Mouse (Mus musculus): Measurements from ENCODE around the gene Cfap300.

Gene Cfap300

GRCm38 (mm10) chr9:8042338-8043043 lies at the start of gene Cfap300:
TSS of gene Cfap300 (minus strand) at chr9:8042823.
- peak; percentile 79 for DNase-seq (ENCODE audit: extremely low read depth, insufficient read length, low spot score)

DNA sequence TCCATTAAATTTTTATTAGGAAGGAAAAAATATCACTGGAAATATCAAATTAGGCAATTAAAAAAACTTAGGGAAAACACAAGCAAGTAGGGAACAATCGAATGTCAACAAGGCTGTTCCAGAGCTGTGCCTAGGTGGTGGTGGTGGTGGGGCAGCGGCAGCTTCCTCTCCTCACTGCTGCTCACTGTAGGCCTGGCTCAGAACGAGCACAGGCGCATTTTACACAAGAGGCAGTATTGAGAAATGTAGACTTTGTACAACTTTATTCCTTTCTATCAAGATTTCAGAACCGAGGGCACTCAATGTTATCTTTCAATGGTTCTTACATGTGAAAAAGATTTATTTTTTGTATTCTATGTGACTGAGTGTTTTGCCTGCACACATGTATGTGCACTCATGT lies 36.3 kb upstream of the Cfap300 start:
- DNase-seq (ENCODE audit: extremely low read depth, insufficient read length, low spot score) = no peak

DNA sequence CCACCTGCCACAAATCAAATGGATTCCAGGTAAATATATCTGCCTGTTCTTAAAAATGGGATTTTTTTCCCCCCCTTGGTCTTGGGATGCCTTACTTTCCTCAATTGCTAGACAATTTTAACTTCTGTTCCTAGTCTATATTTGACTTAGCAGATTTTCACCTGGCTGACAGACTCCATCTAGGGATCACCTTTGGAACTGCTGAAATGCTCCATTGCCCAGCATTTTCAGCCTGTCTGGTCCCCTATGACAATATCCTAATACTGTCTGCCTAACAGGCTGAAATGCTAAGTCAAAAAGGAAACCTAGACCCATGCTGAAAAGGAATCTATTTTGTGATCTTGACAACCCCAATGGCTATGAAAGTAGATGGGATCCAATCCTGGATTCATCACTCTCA lies 31.7 kb upstream of the Cfap300 start:
- DNase-seq (ENCODE audit: extremely low read depth, insufficient read length, low spot score) = no peak

GRCm38 (mm10) chr9:8073203-8073755 lies 30.7 kb upstream of the Cfap300 start:
- DNase-seq (ENCODE audit: extremely low read depth, insufficient read length, low spot score) = no peak

- DNase-seq (ENCODE audit: extremely low read depth, insufficient read length, low spot score) = no peak
These were observed 17.0 kb upstream of the Cfap300 start for GRCm38 (mm10) chr9:8059636-8060035.

GRCm38 (mm10) chr9:8054831-8055230 lies 12.2 kb upstream of the Cfap300 start:
- DNase-seq (ENCODE audit: extremely low read depth, insufficient read length, low spot score) = no peak

- no peak for DNase-seq (ENCODE audit: extremely low read depth, insufficient read length, low spot score)
These were observed 393 bp upstream of the Cfap300 start for GRCm38 (mm10) chr9:8043044-8043387.

DNA sequence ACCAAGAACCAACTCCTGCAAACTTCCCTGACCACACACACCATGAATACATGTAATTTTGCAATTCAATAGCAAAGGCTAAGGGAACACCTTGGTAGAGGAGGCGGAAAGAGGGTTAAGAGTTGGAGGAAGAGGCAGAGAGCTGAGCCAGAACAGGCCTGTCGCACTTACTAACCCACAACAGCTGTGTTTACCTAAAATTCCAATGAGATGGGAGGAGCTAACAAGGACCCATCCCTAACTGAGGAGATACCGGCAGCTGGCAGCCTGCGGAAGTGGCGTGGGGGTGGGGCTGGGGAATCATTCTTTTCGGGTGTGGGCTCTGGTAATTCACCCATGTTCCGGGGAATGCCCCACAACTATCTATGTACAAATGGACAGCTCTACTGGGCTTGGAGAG lies 7.1 kb downstream of the Cfap300 start:
- DNase-seq (ENCODE audit: extremely low read depth, insufficient read length, low spot score) = no peak

GRCm38 (mm10) chr9:8035091-8035490 lies 7.5 kb downstream of the Cfap300 start:
- DNase-seq (ENCODE audit: extremely low read depth, insufficient read length, low spot score) = no peak

DNA sequence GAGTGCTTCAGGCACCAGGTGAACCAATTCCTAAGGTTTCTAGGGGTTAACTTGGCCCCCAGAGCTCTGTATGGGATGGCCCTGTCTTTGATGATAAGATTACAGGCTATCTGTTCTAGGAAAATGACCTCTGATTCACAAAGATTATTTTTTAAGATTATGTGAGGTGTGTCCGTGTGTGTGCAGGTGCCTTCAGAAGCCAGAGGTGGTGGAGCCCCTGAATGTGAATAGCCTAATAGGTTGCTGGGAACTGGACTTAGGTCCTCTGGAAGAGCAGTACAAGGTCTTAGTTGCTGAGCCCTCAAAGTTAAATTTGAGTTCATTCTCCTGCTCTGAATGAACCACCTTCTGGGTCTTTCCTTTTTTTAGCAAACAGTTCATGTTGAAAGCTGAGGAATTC lies 8.5 kb downstream of the Cfap300 start:
- DNase-seq (ENCODE audit: extremely low read depth, insufficient read length, low spot score) = no peak

DNA sequence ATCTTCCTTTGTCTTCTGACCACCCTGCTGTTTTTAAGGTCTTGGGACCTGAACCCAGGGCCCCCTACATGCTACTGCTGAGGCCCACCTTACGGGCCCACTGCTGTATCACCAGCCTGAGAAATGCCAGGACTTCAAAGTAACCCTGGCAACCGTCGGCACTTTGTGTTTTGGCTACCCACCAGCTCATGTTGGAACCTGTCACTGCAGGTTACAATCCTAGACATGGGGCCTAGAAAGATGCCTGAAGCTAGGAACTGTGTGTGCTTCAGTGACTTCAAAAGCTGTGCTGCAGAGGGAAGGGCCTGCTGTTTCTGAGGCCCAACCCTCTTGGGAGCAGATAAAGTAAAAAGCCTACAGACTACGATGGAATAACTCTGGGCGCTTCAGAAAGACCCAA lies 9.8 kb downstream of the Cfap300 start:
- DNase-seq (ENCODE audit: extremely low read depth, insufficient read length, low spot score) = no peak

DNA sequence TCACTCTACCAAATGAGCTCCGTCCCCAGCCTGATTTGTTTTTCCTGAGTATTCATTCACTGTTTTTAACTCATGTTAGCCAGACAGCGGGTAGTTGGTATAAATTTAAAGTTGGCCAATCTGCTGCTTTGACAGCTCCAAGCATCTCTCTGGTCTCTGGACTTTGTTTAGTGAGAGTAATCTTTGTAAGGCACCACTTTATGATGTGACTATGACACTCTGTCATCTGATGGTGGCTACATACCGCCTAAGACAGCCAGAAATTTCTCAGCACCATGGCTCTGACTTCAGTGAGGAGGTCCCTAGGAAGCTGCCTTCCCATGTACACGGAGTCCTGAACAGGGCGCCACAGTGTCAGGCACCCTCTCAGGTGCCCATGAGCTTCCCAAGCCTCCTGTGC lies 24.0 kb downstream of the Cfap300 start:
- no peak for DNase-seq (ENCODE audit: extremely low read depth, insufficient read length, low spot score)

- no peak for DNase-seq (ENCODE audit: extremely low read depth, insufficient read length, low spot score)
These were observed 25.2 kb downstream of the Cfap300 start for GRCm38 (mm10) chr9:8017253-8017913.

GRCm38 (mm10) chr9:8004370-8004991 lies 38.1 kb downstream of the Cfap300 start, which contains the start of gene Yap1:
TSS of gene Yap1 (minus strand) at chr9:8004596.
- peak; percentile 93 for DNase-seq (ENCODE audit: extremely low read depth, insufficient read length, low spot score)

DNA sequence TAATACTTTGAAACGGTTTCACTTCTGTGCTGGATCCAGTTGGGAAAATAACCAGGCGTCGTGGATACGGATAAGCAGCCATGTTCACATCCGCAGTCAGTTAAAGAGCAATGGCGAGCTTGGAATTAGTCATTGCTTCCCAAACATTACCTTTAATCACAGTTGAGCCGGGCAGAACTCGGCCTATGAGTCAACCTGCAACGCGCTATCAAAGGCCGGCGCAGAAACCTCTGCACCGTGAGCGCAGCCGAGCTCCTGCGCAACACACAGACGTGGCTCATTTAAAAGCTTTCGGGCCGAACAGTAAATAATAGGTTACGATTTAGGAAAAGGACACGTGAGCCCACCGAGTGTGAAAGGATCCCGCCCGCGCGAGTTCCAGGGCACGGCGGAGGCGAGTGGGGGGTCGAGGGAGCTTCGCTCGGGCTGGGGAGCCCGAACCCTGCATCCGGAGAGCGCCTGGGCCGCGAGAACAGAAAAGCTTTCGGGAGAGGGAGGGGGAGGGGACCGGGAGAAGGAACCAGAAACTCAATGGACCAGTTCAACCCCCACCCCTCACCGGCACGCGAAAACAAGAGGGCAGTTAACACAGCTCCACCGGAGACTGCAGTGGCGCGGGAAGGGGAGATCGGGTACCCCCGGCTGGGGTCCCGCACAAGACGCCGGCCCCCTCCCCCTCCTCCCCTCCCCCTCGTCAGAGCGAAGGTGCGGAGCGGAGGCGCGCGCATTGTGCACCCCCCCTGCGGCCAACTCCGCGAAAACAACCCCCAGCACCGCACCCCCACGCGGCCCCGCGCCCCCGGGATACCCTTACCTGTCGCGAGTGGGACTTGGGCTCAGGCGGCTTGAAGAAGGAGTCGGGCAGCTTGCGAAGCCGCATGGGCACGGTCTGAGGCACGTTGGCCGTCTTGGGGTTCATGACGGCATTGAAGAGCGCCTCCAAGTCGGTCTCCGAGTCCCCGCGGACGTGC lies 39.0 kb downstream of the Cfap300 start:
- DNase-seq (ENCODE audit: extremely low read depth, insufficient read length, low spot score) = peak; percentile 86

- no peak for DNase-seq (ENCODE audit: extremely low read depth, insufficient read length, low spot score)
These were observed 39.8 kb downstream of the Cfap300 start for GRCm38 (mm10) chr9:8002806-8003205.

GRCm38 (mm10) chr9:8001352-8001751 lies 41.3 kb downstream of the Cfap300 start:
- DNase-seq (ENCODE audit: extremely low read depth, insufficient read length, low spot score) = no peak

- DNase-seq (ENCODE audit: extremely low read depth, insufficient read length, low spot score) = no peak
These were observed 48.3 kb downstream of the Cfap300 start for GRCm38 (mm10) chr9:7994275-7994674.

DNA sequence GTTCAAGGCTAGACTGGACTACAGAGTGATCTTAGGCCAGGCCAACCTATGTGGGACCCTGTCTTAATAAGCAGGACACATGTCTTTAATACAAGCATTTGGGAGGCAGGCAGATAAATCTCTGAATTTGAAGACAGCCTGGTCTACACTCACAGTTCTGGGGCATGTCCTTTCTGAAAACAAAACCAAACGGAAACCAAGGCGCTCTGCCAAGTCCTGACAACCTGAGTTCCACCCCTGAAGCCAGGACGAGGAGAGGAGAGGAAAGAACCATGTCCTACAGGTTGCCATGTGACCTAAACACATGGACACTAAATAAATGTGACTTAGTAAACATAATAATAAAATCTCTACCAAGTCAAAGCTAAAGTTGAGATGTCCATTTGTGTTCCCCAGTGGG lies 50.0 kb downstream of the Cfap300 start:
- no peak for DNase-seq (ENCODE audit: extremely low read depth, insufficient read length, low spot score)

DNA sequence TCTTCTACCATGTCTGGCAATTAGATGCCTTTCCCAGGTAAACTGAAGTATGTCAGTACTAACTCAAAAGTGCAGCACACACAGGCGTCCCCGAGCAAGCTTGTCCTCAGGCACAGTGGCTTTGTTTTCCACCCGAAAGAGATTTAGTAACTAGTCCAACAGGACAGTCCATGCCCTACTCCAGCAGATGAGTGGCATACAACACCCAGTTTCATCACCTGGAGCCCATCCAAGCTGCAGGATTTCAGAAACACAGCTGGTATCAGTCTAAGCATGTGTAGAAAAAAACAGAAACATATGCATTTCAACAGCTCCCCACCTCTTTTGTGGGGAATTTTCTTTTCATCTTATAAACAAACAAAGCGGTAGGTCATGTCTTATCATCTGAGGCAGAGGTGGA lies 51.7 kb downstream of the Cfap300 start:
- no peak for DNase-seq (ENCODE audit: extremely low read depth, insufficient read length, low spot score)

DNA sequence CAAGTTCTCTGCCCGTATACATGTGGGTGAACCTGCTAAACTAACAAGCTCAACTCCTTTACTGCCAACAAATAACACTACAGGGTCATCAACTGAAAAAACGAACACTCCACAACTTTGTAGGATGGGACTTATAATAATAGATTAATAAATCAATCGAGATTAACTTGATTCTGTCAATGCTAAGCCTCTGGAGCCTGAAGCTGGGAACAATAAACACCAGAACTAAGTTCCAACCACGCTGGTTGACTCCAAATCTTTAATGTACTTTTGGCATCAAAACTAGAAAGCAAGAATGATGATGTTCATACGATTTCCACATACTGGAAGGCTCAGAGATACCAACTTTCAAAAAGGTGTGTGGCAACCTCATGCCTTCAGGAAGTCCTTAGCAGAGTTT lies 55.5 kb downstream of the Cfap300 start:
- DNase-seq (ENCODE audit: extremely low read depth, insufficient read length, low spot score) = no peak
